Mouse (Mus musculus) cerebellum, postnatal 36 days (tissue): ENCODE results near the gene Lyg1.
A peak's percentile ranks its signal among the peaks of the same experiment; 100 is the strongest.

Experiments
- DNase-seq, 2 experiments: peaks; one replicate each; pipeline ENCODE4 v3.0.0; 2021 to 2022; ENCODE audit warnings: mixed read lengths in 2 of 2

The Lyg1 gene

GRCm38 (mm10) chr1:37931806-37932205 is 25.8 kb downstream of the Lyg1 start:
- no peak for DNase-seq

- no peak for DNase-seq
These were observed 31.6 kb downstream of the Lyg1 start for GRCm38 (mm10) chr1:37925971-37926370.

- peak; percentile 32 to 42 for DNase-seq
These were observed 35.0 kb downstream of the Lyg1 start for GRCm38 (mm10) chr1:37922536-37922935.

DNA sequence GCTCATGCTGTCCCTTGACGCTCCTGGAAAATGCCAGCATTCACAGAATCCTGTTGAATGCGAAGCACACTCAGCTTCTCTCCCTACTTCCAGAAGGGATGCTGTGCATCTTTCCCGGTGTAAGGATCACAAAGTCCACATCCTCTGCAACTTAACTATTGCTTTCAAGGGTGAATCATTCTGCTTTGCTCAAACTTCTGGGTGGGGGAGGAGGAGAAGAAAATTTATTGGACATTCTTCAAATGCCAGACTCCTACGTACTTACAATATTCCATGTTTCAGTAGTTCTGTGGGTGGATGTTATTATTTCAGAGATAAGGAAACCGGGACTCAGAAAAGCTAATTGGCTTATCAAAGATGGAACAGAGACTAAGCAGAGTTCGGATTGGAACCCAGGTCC is 39.5 kb downstream of the Lyg1 start:
- DNase-seq = no peak

- DNase-seq = no peak
These were observed 39.9 kb downstream of the Lyg1 start for GRCm38 (mm10) chr1:37917666-37918065.

GRCm38 (mm10) chr1:37916393-37916792 is 41.2 kb downstream of the Lyg1 start, which contains the start of gene Lyg2:
Gene Lyg2 (minus strand): TSS chr1:37916493.
- DNase-seq = no peak

- DNase-seq = no peak
These were observed 44.8 kb downstream of the Lyg1 start for GRCm38 (mm10) chr1:37912751-37913150.

- no peak for DNase-seq
These were observed 54.4 kb downstream of the Lyg1 start for GRCm38 (mm10) chr1:37903178-37903577.

- no peak for DNase-seq
These were observed 57.3 kb downstream of the Lyg1 start for GRCm38 (mm10) chr1:37900288-37900687.

DNA sequence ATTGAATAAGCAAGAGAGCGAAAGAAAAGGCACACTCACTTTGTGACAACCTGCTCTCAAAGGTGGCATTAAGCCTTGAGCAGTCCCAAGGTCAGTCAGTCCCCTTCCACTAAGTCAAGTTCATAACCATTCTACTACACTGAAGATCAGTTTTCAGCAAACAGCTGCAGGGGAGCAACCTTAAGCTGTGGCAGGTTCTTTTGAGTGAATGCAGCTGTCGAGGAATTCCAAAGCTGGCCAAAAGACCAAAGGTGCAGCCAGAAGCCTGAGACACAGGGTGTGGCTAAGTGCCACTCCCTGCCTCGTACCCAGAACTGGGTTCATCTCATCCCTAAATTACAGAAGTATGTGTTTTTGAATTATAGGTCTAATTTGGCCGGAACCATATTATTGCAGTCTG is 57.7 kb downstream of the Lyg1 start:
- no peak for DNase-seq
